In genomic region chr8:122775285-122776155, GRCm38 (mm10) we compare ENCODE assay signal across 7 mouse cellular contexts. TPM values are rescaled to one million over a fixed set of nuclear protein-coding genes. Genes with fewer than 3 reads are reported as not detected.
DNase-seq lines count a peak whose midpoint lies in the region; ATAC-seq lines count a peak whose summit lies in the region.

Acsf3 (plus strand) TSS chr8:122775486.

- peak; percentile 62 to 63 for DNase-seq in adrenal gland, adult 18-20 months (ENCODE audit: low spot score in 2 of 2)
- peak; percentile 79 for DNase-seq in embryo, embryonic 10 days (ENCODE audit: low spot score)
- peak; percentile 64 for DNase-seq in gastrocnemius, postnatal 10 days
- peak; percentile 61 for DNase-seq in hindlimb bud, embryonic 11.5 days (ENCODE audit: extremely low spot score, low read depth, low spot score)
- peak; percentile 65 to 69 for DNase-seq in left cerebral cortex, postnatal 10 days (ENCODE audit: extremely low spot score in 1 of 2, low spot score in 2 of 2)
- peak; percentile 42 for DNase-seq in skeletal muscle tissue, adult 2 months (ENCODE audit: low read depth, low spot score)

- ATAC-seq in megakaryocyte progenitor cell, adult 5-6 weeks (replicated peaks; ENCODE audit: poor library complexity), result peak; percentile 85

- intact Hi-C loops in left cerebral cortex, postnatal 10 days (cut with DNase I), result loop anchor here (5.0 kb wide), 1 partner anchor 98 kb away; no protein-coding TSS in a partner anchor

RNA-seq across cellular contexts. Expression of gene Acsf3, which starts in this region (rescaled TPM):
- total RNA-seq in adrenal gland, adult 18-20 months (2021), result 10 to 100 TPM; 42.0 to 76.0 TPM
- total RNA-seq in gastrocnemius, postnatal 10 days (2021), result 10 to 100 TPM; 14.3 to 15.0 TPM
- 10 to 100 TPM; 17.8 to 18.1 TPM for total RNA-seq in left cerebral cortex, postnatal 10 days (2021)
- total RNA-seq in megakaryocyte progenitor cell, adult 5-6 weeks (2015), result 4.5 and 5.5 TPM in 2 replicates
- 5.7 and 6.6 TPM in 2 replicates for total RNA-seq in megakaryocyte progenitor cell, adult 5-6 weeks (2017)

Comparison
In these comparisons a context has a peak if more than half of its experiments do, and no peak if none do; other contexts are left out.
1. Peak in every context shown above with its lines: DNase-seq and ATAC-seq.